Mouse (Mus musculus): ENCODE results near the gene Tmem108.

The Tmem108 gene

GRCm38 (mm10) chr9:103459307-103459706 lies 302.3 kb downstream of the Tmem108 start:
- no peak for DNase-seq (ENCODE audit: extremely low read depth, low read depth)

DNA sequence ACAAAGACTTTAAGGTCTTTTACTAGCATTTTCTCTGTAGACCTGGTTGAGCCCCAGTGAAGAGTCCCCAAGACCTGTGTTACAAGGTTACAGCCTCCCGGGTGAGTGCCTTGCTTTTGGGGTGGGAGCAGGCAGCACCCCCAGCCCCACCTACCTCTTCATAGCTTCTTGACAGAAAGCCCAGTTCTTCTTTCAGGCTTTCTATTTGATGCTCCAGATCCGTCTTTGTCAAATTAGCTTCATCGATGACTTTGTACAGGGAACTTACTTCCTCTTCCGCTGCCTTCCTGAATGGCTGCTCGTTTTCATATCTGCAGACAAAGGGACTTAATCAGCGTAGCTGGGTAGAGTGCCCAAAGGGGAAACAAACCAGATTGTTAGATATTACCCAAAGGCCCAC lies 312.0 kb downstream of the Tmem108 start:
- no peak for DNase-seq (ENCODE audit: extremely low read depth, low read depth)

- no peak for DNase-seq (ENCODE audit: extremely low read depth, low read depth)
These were observed 312.5 kb downstream of the Tmem108 start for GRCm38 (mm10) chr9:103449092-103449491.

DNA sequence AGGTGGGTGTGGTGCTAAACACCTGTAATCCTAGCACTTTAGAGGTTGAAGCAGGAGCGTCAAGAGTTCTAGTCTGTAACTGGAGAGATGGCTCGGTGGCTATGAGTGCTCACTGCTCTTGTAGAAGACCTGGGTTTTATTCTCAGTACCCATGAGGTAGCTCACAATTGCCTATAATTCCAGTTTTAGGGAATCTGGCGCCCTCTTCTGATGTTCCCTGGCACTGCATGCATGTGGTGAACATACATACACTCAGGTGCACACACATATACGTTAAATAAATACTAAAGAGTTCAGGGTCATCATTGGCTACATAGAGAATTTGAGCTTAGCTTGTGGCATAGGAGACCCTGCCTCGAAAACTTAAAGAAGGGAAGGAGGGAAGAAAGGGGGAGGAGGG lies 317.0 kb downstream of the Tmem108 start:
- DNase-seq (ENCODE audit: extremely low read depth, low read depth), result no peak

DNA sequence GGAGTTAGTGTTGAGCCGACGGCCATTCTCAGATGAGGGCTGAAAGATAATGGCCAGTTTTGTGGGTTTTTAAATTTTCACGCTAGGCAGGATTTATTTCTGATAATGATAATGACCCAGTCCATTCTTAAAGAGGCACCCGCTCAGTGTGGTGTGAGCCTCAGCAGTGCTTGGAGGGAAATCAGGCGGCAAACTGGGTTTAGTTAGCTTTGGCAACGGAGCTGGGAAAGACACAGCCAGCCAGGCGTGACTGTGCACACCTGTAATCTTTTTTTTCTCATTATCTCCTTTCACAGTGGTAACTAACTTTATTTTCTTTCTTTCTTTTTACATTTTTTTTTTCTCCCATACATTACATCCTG lies 317.8 kb downstream of the Tmem108 start:
- DNase-seq (ENCODE audit: extremely low read depth, low read depth), result no peak

DNA sequence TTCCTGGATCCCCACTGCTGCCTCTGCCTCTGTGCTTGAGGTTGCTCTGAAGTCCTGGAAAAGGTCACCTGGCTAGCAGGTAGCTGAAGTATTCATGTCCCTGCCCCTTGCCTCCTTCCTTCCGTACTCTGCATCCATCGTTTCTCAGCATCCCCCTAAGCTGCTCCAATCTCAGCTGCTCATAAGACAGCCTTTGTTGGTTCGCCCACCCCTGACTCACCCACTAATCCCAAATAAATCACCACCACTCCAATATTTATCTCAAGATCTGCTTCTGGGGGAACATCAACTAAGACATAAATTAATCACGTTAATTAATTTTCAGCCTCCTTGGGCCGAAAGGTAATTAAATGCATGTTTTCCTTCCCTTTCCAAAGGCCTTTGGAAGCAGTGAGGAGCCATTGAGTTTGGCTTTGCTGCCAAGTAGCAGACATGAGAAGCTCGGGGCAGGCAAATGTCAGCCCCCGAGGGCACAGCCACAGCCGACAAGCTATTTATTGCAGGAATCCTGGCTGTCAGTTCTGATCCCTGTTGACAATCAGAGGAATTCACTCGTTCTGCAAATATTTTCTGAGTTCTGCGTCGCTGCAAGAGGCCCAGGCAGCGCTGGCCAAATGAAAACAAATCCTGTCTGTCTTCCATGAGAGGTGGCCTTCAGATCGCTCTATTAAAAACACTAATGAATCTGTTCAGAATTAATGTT lies 318.4 kb downstream of the Tmem108 start:
- no peak for DNase-seq (ENCODE audit: extremely low read depth, low read depth)

- no peak for DNase-seq (ENCODE audit: extremely low read depth, low read depth)
These were observed 321.0 kb downstream of the Tmem108 start for GRCm38 (mm10) chr9:103440597-103440996.

DNA sequence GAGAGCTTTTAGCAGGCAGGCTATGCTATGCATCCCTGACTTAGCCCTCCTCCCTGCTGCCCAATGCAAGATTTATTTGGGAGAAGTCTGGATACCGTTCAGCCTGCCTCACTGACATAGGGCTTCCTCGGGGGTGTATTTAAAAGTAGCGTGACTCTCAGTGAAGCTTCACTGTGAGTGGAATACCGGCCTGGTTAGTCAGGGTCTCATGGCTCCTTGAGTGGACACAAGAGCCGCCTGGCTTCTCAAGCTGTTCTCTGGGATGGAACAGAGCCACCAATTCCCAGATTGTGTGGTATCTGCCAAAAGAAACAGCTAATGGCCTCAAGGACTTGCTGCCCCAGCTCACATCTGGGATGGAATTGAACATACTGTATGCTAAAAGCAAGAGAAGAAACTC lies 324.5 kb downstream of the Tmem108 start:
- no peak for DNase-seq (ENCODE audit: extremely low read depth, low read depth)

DNA sequence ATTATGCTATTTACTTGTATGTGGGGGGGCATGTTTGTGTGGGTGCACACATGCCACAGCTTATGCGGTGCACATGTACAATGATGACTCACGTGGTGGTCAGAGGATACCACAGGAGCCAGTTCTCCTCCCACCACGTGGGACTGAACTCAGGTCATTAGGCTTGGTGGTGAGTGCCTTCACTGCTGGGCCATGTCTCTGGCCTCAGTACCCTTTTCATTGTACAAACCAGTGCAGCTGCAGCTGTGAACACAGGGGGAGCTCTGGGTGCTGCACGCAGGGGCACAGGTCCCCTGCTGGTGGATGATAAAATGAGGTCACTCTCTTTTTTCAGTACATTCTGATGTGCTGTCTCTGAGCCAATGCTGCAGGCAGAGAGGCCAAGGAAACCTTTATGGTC lies 327.5 kb downstream of the Tmem108 start:
- DNase-seq (ENCODE audit: extremely low read depth, low read depth), result no peak

Data from MEL-GATA-1-ER (cell line).